Mouse (Mus musculus) embryonic facial prominence, embryonic 10.5 days (tissue): ENCODE results near the gene Vwa5b1. TPM values are rescaled to one million over a fixed set of nuclear protein-coding genes. Genes with fewer than 3 reads are reported as not detected.

Experiments used
- DNase-seq: peaks from one replicate; pipeline ENCODE4 v3.0.0-alpha.2; 2017; ENCODE audit warnings: low spot score
- H3K27ac ChIP-seq: fragments of 300-500 bp; sonication (generic); replicated peaks from 2 replicates; pipeline ENCODE4 v1.5.1; 2016; ENCODE audit warnings: mild to moderate bottlenecking
- H3K27me3 ChIP-seq: fragments of 300-500 bp; sonication (generic); replicated peaks from 2 replicates; pipeline ENCODE4 v1.6.1; 2016; ENCODE audit warnings: low read depth, mild to moderate bottlenecking; ENCODE audit not compliant: poor library complexity, severe bottlenecking
- H3K36me3 ChIP-seq: fragments of 300-500 bp; sonication (generic); replicated peaks from 2 replicates; pipeline ENCODE4 v1.6.1; 2016; ENCODE audit warnings: mild to moderate bottlenecking, moderate library complexity
- H3K4me1 ChIP-seq: fragments of 300-500 bp; sonication (generic); 2 replicates; pipeline ENCODE4 v1.6.1; 2016
- H3K4me3 ChIP-seq: fragments of 300-500 bp; sonication (generic); 2 replicates; pipeline ENCODE4 v1.5.1; 2016; ENCODE audit warnings: mild to moderate bottlenecking, moderate library complexity
- H3K9me3 ChIP-seq: fragments of 300-500 bp; sonication (generic); 2 replicates; pipeline ENCODE4 v1.6.1; 2016; ENCODE audit warnings: mild to moderate bottlenecking
- WGBS: fragments of 180-500 bp; shearing (Covaris S2); methylation state at CpG from one replicate; pipeline ENCODE4 v1.1.7; 2016; 5-methylcytosine and 5-hydroxymethylcytosine counted together
- polyA plus RNA-seq: library from polyadenylated mRNA; unstranded; fragments of >200 nt; fragmentation: Nextera tagmentation; extraction: Ambion mirVana; gene quantifications from 2 replicates; pipeline ENCODE4 v1.2.1, GENCODE M21; 2016

Gene Vwa5b1
- polyA plus RNA-seq, 1 experiment from 2014 or later, result 0.14 TPM

DNA sequence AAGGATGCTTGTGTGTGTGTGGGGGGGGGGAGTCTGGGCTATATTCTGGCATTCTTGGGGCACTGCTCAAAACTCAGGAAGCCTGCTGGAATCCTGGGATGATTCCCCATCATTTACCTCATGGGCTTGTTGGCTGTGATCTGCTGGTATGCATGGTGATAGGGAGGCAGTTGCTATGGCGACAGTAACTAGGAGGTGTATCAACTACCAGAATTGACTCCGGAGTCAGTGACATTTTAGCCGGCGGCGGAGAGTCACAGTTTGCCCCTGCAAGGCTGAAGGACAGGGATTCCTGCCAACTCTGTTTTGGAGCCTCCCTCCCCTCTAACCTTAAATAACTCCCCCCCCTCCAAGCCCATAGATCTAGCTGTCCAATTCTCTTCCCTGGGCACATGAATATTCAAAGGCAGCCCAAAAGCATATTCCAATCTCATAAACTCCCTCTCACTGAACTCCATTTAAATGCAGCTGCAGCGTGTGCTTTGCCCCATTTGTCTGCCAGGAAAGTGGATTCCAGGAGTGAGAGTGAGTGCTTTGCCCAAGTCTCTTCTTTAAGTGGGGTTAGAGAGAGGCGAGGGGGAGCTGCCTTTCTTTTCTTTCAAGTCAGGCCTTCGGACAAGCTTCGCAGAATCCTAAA lies 118.4 kb downstream of the Vwa5b1 start:
- Histone ChIP-seq H3K9me3 (no peaks in the 10 kb centered on the region), H3K4me1 (peaks cover 5% of the 10 kb centered on the region), H3K27ac (no peak overlapping the region), H3K27me3 (peaks cover 13% of the 10 kb centered on the region; the same call in 1 of the 2 replicates), H3K4me3 (no peak overlapping the region), H3K36me3 (no peaks in the 10 kb centered on the region)
- DNase-seq, result no peak
- 45% methylated on average over 9 of the region's 9 CpGs for WGBS

DNA sequence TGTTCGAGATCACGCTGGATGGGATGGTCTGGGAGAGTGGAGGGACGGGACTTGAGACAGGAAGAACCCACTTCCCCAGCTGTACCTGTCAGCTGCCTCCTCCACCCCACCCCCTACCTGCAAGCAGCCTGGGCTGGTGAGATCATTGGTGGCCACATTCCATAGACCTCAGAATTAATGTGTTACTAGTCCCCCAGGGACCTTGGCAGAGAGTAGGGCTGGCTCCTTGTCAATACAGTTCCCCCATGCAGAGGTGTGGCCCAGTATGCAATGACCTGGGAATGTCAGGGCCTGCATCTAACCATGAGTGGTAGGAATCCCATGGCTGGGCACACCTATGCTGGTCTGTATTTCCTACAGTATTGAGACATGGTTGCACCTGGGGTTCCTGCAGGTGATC lies 119.2 kb downstream of the Vwa5b1 start:
- DNase-seq, result no peak
- Histone ChIP-seq H3K27ac (no peak overlapping the region), H3K27me3 (peaks cover 13% of the 10 kb centered on the region; the same call in 1 of the 2 replicates), H3K4me3 (no peak overlapping the region), H3K36me3 (no peaks in the 10 kb centered on the region), H3K4me1 (no peaks in the 10 kb centered on the region), H3K9me3 (no peaks in the 10 kb centered on the region)
- WGBS, result 87% methylated on average over 3 of the region's 3 CpGs

Other genes starting within 250 kb of the Vwa5b1 start
- 0.13 TPM in 1 of 2 replicates, not detected in the other for gene Fam43b, start 239.4 kb downstream of the Vwa5b1 start, polyA plus RNA-seq
- gene Mul1, start 201.2 kb downstream of the Vwa5b1 start, polyA plus RNA-seq, result 19.7 and 20.8 TPM in 2 replicates
- gene Camk2n1, start 181.6 kb downstream of the Vwa5b1 start, polyA plus RNA-seq, result 1.1 and 1.2 TPM in 2 replicates
- 0.52 and 0.65 TPM in 2 replicates for gene Pla2g2c, start 88.9 kb upstream of the Vwa5b1 start, polyA plus RNA-seq
- 1.3 and 1.4 TPM in 2 replicates for gene Ubxn10, start 101.3 kb upstream of the Vwa5b1 start, polyA plus RNA-seq
- gene Pla2g2f, start 121.7 kb upstream of the Vwa5b1 start, polyA plus RNA-seq, result not detected in 2 replicates
- 0.26 and 0.80 TPM in 2 replicates for gene Pla2g2d, start 139.9 kb upstream of the Vwa5b1 start, polyA plus RNA-seq
- gene Pla2g5, start 227.6 kb upstream of the Vwa5b1 start, polyA plus RNA-seq, result 0.34 and 0.60 TPM in 2 replicates
- gene Gm13030, start 238.1 kb upstream of the Vwa5b1 start, polyA plus RNA-seq, result not detected in 2 replicates
- not detected in 2 replicates for gene Pla2g2e, start 242.1 kb upstream of the Vwa5b1 start, polyA plus RNA-seq